Mouse (Mus musculus) spleen, adult 2 months (tissue): Measurements from ENCODE around the gene Defb20. TPM values are rescaled to one million over a fixed set of nuclear protein-coding genes. Genes with fewer than 3 reads are reported as not detected.
A peak's percentile ranks its signal among the peaks of the same experiment; 100 is the strongest.

Source experiments
- DNase-seq, 2 experiments: peaks; one replicate each; pipeline versions ENCODE4 v3.0.0 to v3.0.0-alpha.2; 2012 to 2021; ENCODE audit warnings: low spot score in 2 of 2, low read depth in 1 of 2
- H3K27ac ChIP-seq: fragments of 200-500 bp; 2 replicates; pipeline ENCODE4 v1.5.1; 2012; ENCODE audit warnings: low read length, inconsistent platforms; ENCODE audit not compliant: insufficient read depth
- H3K27me3 ChIP-seq: fragments of 200-500 bp; 2 replicates; pipeline ENCODE4 v1.6.1; 2012; ENCODE audit warnings: mild to moderate bottlenecking, moderate library complexity, low read length, inconsistent platforms; ENCODE audit not compliant: control insufficient read depth, insufficient read depth
- H3K36me3 ChIP-seq: fragments of 200-500 bp; 2 replicates; pipeline ENCODE4 v1.6.1; 2012; ENCODE audit warnings: mild to moderate bottlenecking, low read length, inconsistent platforms; ENCODE audit not compliant: control insufficient read depth, insufficient read depth
- H3K4me1 ChIP-seq: fragments of 200-500 bp; 2 replicates; pipeline ENCODE4 v1.6.1; 2011; ENCODE audit warnings: inconsistent platforms; ENCODE audit not compliant: control insufficient read depth, insufficient read depth, insufficient read length
- H3K4me3 ChIP-seq: fragments of 200-500 bp; 2 replicates; pipeline ENCODE4 v1.5.1; 2011; ENCODE audit warnings: mild to moderate bottlenecking, inconsistent platforms; ENCODE audit not compliant: insufficient read depth, insufficient read length; ENCODE audit errors: extremely low read depth
- CTCF ChIP-seq: fragments of 200-500 bp; IDR thresholded peaks from 2 replicates; pipeline ENCODE4 v1.5.1; 2011; ENCODE audit warnings: mild to moderate bottlenecking, inconsistent platforms; ENCODE audit not compliant: insufficient read depth, insufficient read length, insufficient replicate concordance; ENCODE audit errors: extremely low read depth
- POLR2A ChIP-seq: fragments of 200-500 bp; IDR thresholded peaks from 2 replicates; pipeline ENCODE4 v1.6.1; 2011; ENCODE audit warnings: low read depth, low read length, inconsistent platforms
- WGBS: fragments of 180-500 bp; shearing (Covaris S2); methylation state at CpG from one replicate; pipeline ENCODE4 v1.1.7; 2018; 5-methylcytosine and 5-hydroxymethylcytosine counted together
- polyA plus RNA-seq: library from polyadenylated mRNA; depleted of rRNA; stranded (reverse); fragments of >200 nt; gene quantifications from 2 replicates; pipeline ENCODE4 v1.2.3, GENCODE M21; 2012

Gene Defb20
- polyA plus RNA-seq, 1 experiment, result not detected

DNA sequence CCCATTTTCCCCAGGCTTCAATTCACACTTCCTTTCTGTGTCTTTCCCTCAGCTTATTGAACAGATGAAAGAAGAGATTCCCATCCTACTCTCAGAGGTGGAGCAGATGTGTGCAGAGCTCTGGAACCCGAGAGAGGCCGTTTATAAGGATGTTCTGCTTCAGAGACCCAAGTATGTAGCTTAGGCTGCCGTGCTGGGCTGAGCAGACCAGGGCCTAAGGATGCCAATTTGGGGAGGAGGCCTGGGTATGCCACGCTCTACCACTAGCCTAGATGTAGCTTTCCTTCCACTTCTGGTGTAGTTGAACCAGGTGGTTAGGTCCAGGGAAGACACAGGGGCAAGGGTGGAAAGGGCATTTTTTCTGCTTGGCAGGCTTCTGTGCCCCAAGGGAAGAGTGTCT is 34.5 kb upstream of the Defb20 start:
- H3K27ac ChIP-seq, result no peak overlapping the region
- no peaks in the 10 kb centered on the region for H3K27me3 ChIP-seq
- no peaks in the 10 kb centered on the region; the same call in 1 of the 2 replicates for H3K4me1 ChIP-seq
- no peak overlapping the region for H3K4me3 ChIP-seq
- WGBS, result 83% methylated on average over 4 of the region's 4 CpGs
- DNase-seq, result no peak
- H3K36me3 ChIP-seq, result no peaks in the 10 kb centered on the region
- TF ChIP-seq POLR2A (no peak), CTCF (no peak)

DNA sequence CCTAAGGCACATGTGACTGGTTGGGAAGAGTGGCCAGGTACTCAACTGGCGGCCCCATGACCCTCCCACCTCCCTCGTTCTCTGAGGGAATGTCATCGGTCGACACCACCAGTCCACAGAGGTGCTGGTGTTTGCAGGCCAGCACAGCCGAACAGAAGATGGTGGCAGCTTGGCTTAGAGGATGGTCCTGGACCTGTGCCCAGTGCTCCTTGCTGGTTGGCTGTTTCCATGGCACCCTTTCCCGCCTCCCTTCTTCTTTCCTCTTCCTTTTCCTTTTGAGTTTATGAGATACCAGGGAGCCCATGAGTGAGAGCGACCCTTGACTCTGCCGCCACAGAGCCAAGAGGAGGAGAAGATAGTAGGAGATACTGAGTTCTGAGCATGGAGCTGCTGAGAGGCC is 33.6 kb upstream of the Defb20 start:
- DNase-seq, result no peak
- H3K27me3 ChIP-seq, result no peaks in the 10 kb centered on the region
- H3K4me3 ChIP-seq, result no peak overlapping the region
- TF ChIP-seq CTCF, result no peak
- no peak for TF ChIP-seq POLR2A
- no peaks in the 10 kb centered on the region for H3K4me1 ChIP-seq
- no peak overlapping the region for H3K27ac ChIP-seq
- 92% methylated on average over 8 of the region's 8 CpGs for WGBS
- no peaks in the 10 kb centered on the region for H3K36me3 ChIP-seq

DNA sequence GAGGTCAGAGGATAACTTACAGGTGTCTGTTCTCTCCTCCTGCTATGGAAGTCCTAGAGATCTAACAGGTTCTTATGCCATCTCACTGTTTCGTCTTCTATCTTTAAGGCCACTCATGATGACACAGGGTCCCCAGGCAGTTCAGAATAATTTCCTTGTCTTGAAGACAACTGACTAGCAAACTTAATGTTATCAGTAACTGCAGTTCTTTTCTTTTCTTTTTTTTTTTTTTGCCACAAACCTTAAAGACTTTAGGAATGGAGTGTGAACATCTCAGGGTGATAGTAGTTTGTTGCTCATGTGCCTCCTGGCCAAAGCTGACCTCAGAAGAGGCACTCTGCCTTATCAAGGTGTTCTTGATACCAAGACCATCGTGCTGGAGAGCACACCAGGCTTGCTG is 30.2 kb upstream of the Defb20 start:
- no peak for DNase-seq
- H3K4me3 ChIP-seq, result no peak overlapping the region
- no peaks in the 10 kb centered on the region for H3K27me3 ChIP-seq
- H3K36me3 ChIP-seq, result no peaks in the 10 kb centered on the region
- no peak for TF ChIP-seq CTCF
- no peak for TF ChIP-seq POLR2A
- H3K4me1 ChIP-seq, result no peaks in the 10 kb centered on the region
- 47% methylated on average over 2 of the region's 2 CpGs for WGBS
- H3K27ac ChIP-seq, result no peak overlapping the region

DNA sequence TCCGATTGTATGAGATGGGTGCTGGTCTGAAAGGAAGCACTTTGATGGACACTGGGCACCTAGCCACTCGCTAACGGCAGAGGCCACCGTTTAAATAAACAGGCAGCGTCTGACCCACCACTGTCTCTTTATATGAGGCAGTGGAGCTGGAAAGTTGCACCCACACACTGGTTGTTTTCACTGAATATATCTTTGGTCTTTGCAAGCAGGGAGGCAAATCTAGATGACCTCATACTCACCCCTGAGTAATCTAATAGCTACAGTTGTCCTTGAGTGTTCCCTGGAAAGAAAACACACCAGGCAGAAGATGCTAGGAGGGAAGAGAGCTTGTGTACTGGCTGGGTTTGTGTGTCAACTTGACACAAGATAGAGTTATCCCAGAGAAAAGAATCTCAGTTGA is 29.4 kb upstream of the Defb20 start:
- Histone ChIP-seq H3K4me1 (no peaks in the 10 kb centered on the region), H3K27me3 (no peaks in the 10 kb centered on the region), H3K27ac (no peak overlapping the region), H3K4me3 (no peak overlapping the region), H3K36me3 (no peaks in the 10 kb centered on the region)
- DNase-seq, result no peak
- 76% methylated on average over 5 of the region's 5 CpGs for WGBS
- no peak for TF ChIP-seq POLR2A
- no peak for TF ChIP-seq CTCF

DNA sequence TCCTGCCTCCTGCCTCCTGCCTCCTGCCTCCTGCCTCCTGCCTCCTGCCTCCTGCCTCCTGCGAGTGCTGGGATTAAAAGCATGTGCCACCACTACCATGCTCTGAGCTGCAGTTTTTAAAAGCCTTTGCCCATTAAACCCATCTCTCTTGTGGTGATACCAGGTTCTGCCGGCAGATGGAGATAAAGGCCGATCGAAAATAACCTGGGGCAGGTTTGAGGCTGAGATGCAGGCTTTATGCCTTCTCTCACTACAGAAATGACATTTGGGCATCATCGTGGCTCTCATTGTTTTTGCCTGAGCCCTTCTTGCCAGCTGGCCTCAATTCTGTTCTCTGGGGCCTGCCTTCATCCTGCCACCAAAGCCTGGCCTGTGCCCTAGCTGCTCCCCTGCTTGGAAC is 26.6 kb upstream of the Defb20 start:
- no peaks in the 10 kb centered on the region for H3K27me3 ChIP-seq
- TF ChIP-seq POLR2A, result no peak
- no peak for TF ChIP-seq CTCF
- peak in 1 of 2 experiments; percentile 26 for DNase-seq
- H3K4me3 ChIP-seq, result no peak overlapping the region
- no peaks in the 10 kb centered on the region for H3K4me1 ChIP-seq
- no peak overlapping the region for H3K27ac ChIP-seq
- WGBS, result 4% methylated on average over 5 of the region's 5 CpGs
- no peaks in the 10 kb centered on the region for H3K36me3 ChIP-seq

DNA sequence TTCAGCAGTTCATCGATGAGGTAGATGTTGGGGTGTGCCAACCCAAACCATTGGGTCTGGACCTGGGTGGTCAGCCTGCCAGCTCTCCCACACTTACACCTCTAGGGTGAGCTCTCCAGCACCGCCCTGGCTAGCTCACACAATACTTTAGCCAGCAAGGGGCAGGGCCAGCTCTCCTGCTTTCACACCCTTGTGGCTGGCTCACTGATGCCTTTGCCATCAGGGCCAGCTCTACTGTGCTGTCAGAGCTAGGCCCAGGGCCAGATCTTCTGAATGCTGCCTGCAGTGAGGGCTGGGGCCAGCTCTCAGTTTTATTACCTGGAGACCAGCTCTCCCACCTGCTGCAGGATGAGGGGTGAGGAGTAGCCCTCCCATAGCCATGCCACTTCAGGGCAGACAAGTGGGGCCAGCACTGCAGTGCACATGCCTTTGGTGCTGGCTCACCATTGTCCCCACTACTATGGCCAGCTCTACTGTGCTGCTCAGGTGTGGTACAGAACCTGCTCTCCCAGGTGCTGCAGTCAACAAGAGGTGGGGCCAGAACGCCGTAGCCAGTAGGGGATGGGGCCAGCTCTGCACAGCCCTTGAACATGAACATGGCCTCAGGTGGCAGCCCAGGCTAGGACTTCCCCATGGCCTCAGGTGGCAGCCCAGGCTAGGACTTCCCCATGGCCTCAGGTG is 24.6 kb upstream of the Defb20 start:
- Histone ChIP-seq H3K4me3 (no peak overlapping the region), H3K36me3 (no peaks in the 10 kb centered on the region), H3K27ac (no peak overlapping the region), H3K27me3 (no peaks in the 10 kb centered on the region), H3K4me1 (no peaks in the 10 kb centered on the region)
- 81% methylated on average over 4 of the region's 4 CpGs for WGBS
- no peak for DNase-seq
- TF ChIP-seq POLR2A, result no peak
- no peak for TF ChIP-seq CTCF

DNA sequence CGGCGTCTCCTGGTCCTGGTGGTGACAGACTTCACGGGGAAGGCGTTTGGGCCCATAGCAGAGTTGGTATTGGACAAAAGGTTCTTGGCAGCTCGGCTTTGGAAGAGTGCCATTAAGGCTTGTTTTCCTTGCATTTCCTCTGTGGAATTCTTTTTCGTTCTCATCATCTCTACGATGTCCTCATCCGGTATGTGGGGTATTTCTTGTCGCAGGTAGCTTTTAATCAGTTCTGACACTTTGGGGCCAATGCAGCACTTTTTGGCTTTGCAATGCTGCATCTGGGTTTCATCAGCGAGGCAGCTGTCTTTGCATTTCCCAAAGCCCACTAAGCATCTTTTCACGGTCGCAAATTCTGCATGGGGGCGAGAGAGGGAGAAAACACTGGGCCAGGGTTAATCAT is 17.6 kb upstream of the Defb20 start:
- no peak for DNase-seq
- Histone ChIP-seq H3K4me1 (no peaks in the 10 kb centered on the region), H3K36me3 (no peaks in the 10 kb centered on the region), H3K4me3 (no peak overlapping the region), H3K27me3 (no peaks in the 10 kb centered on the region), H3K27ac (no peak overlapping the region)
- TF ChIP-seq CTCF (no peak), POLR2A (no peak)
- 76% methylated on average over 13 of the region's 13 CpGs for WGBS
